Mouse (Mus musculus) MEL (cell line): ENCODE measurements around the gene Bhlhe41. TPM values are rescaled to one million over a fixed set of nuclear protein-coding genes. Genes with fewer than 3 reads are reported as not detected.

Experiments
- DNase-seq: peaks from one replicate; pipeline ENCODE4 v3.0.0; 2011; ENCODE audit warnings: low read depth, low spot score
- H3K27ac ChIP-seq: 2 replicates; pipeline ENCODE4 v1.5.1; 2012; ENCODE audit warnings: low read depth, mild to moderate bottlenecking, control low read depth, low read length, moderate library complexity; ENCODE audit not compliant: control insufficient read depth
- H3K27me3 ChIP-seq, 2 experiments: fragments of 150-350 bp in 1 of 2; sonication (generic) in 1 of 2; 2 replicates each; pipeline ENCODE4 v1.6.1; 2012; ENCODE audit warnings: low read length in 2 of 2, mild to moderate bottlenecking in 2 of 2, improper control_type of control experiment in 1 of 2, moderate library complexity in 1 of 2; ENCODE audit not compliant: insufficient read depth in 2 of 2, control insufficient read depth in 1 of 2
- H3K36me3 ChIP-seq, 2 experiments: 2 replicates each; pipeline ENCODE4 v1.6.1; 2012 to 2014; ENCODE audit warnings: low read length in 2 of 2, improper control_type of control experiment in 1 of 2, inconsistent platforms in 1 of 2, mild to moderate bottlenecking in 1 of 2; ENCODE audit not compliant: insufficient read depth in 2 of 2, control insufficient read depth in 1 of 2
- H3K4me1 ChIP-seq, 2 experiments: fragments of 150-350 bp in 1 of 2; sonication (generic) in 1 of 2; 2 replicates each; pipeline ENCODE4 v1.6.1; 2012; ENCODE audit warnings: low read length in 2 of 2, improper control_type of control experiment in 1 of 2, mild to moderate bottlenecking in 1 of 2; ENCODE audit not compliant: insufficient read depth in 2 of 2, control insufficient read depth in 1 of 2
- H3K4me3 ChIP-seq, 2 experiments: fragments of 150-350 bp in 1 of 2; sonication (generic) in 1 of 2; 2 replicates each; pipeline ENCODE4 v1.5.1; 2012; ENCODE audit warnings: low read depth in 2 of 2, low read length in 2 of 2, mild to moderate bottlenecking in 2 of 2, moderate library complexity in 2 of 2, control low read depth in 1 of 2, improper control_type of control experiment in 1 of 2; ENCODE audit not compliant: control insufficient read depth in 1 of 2, insufficient read depth in 1 of 2
- H3K79me2 ChIP-seq: 2 replicates; pipeline ENCODE4 v1.6.1; 2012; ENCODE audit warnings: mild to moderate bottlenecking, low read length, moderate library complexity; ENCODE audit not compliant: control insufficient read depth, poor library complexity, insufficient read depth
- H3K9ac ChIP-seq: 2 replicates; pipeline ENCODE4 v1.6.1; 2012; ENCODE audit warnings: low read depth, mild to moderate bottlenecking, control low read depth, low read length, moderate library complexity; ENCODE audit not compliant: control insufficient read depth, poor library complexity, severe bottlenecking
- H3K9me3 ChIP-seq: fragments of 150-350 bp; sonication (generic); replicated peaks from 2 replicates; pipeline ENCODE4 v1.6.1; 2012; ENCODE audit warnings: mild to moderate bottlenecking, low read length, improper control_type of control experiment, moderate library complexity; ENCODE audit not compliant: insufficient read depth
- BHLHE40 ChIP-seq: IDR thresholded peaks from 2 replicates; pipeline ENCODE4 v1.6.1; 2012; ENCODE audit warnings: low read depth, mild to moderate bottlenecking, inconsistent platforms, low read length, improper control_type of control experiment, borderline replicate concordance
- CHD2 ChIP-seq: IDR thresholded peaks from 2 replicates; pipeline ENCODE4 v1.6.1; 2011; ENCODE audit warnings: low read length, improper control_type of control experiment
- CTCF ChIP-seq, 3 experiments: IDR thresholded peaks in 2 of 3; conservative IDR thresholded peaks in 1 of 3; 2 replicates each; pipeline ENCODE4 v1.5.1; 2011 to 2012; ENCODE audit warnings: low read length in 3 of 3, low read depth in 2 of 3, mild to moderate bottlenecking in 2 of 3, improper control_type of control experiment in 1 of 3, inconsistent platforms in 1 of 3, mixed read lengths in 1 of 3, moderate library complexity in 1 of 3; ENCODE audit not compliant: control insufficient read depth in 1 of 3, insufficient read depth in 1 of 3, poor library complexity in 1 of 3, severe bottlenecking in 1 of 3
- E2F4 ChIP-seq: IDR thresholded peaks from 2 replicates; pipeline ENCODE4 v1.6.1; 2011; ENCODE audit warnings: low read depth, low read length, improper control_type of control experiment, borderline replicate concordance
- ELF1 ChIP-seq: IDR thresholded peaks from 2 replicates; pipeline ENCODE4 v1.6.1; 2014; ENCODE audit warnings: low read depth, mild to moderate bottlenecking, inconsistent platforms, low read length, improper control_type of control experiment, moderate library complexity
- ETS1 ChIP-seq: IDR thresholded peaks from 2 replicates; pipeline ENCODE4 v1.6.1; 2012; ENCODE audit warnings: low read depth, mild to moderate bottlenecking, inconsistent platforms, low read length, improper control_type of control experiment, moderate library complexity
- GABPA ChIP-seq: IDR thresholded peaks from 2 replicates; pipeline ENCODE4 v1.6.1; 2012; ENCODE audit warnings: low read depth, mild to moderate bottlenecking, inconsistent platforms, low read length, improper control_type of control experiment, moderate library complexity
- GATA1 ChIP-seq: IDR thresholded peaks from 2 replicates; pipeline ENCODE4 v1.6.1; 2011; ENCODE audit warnings: low read depth, low read length, improper control_type of control experiment
- JUND ChIP-seq: IDR thresholded peaks from 2 replicates; pipeline ENCODE4 v1.6.1; 2011; ENCODE audit warnings: low read depth, mild to moderate bottlenecking, improper control_type of control experiment, low read length
- KAT2A ChIP-seq: conservative IDR thresholded peaks from 2 replicates; pipeline ENCODE4 v1.6.1; 2012; ENCODE audit warnings: low read depth, low read length, improper control_type of control experiment, inconsistent platforms
- MAFK ChIP-seq: IDR thresholded peaks from 2 replicates; pipeline ENCODE4 v1.6.1; 2011; ENCODE audit warnings: low read depth, mild to moderate bottlenecking, low read length, improper control_type of control experiment, borderline replicate concordance
- MAX ChIP-seq: IDR thresholded peaks from 2 replicates; pipeline ENCODE4 v1.6.1; 2011; ENCODE audit warnings: low read length, improper control_type of control experiment
- MAZ ChIP-seq: IDR thresholded peaks from 2 replicates; pipeline ENCODE4 v1.6.1; 2012; ENCODE audit warnings: low read depth, mild to moderate bottlenecking, inconsistent platforms, low read length, improper control_type of control experiment
- MEF2A ChIP-seq: IDR thresholded peaks from 2 replicates; pipeline ENCODE4 v1.6.1; 2014; ENCODE audit warnings: low read depth, mild to moderate bottlenecking, inconsistent platforms, low read length, improper control_type of control experiment; ENCODE audit not compliant: poor library complexity, insufficient replicate concordance, severe bottlenecking; ENCODE audit errors: extremely low read depth
- MXI1 ChIP-seq: IDR thresholded peaks from 2 replicates; pipeline ENCODE4 v1.6.1; 2011; ENCODE audit warnings: mild to moderate bottlenecking, low read depth, low read length, improper control_type of control experiment
- MYB ChIP-seq: IDR thresholded peaks from 2 replicates; pipeline ENCODE4 v1.6.1; 2011; ENCODE audit warnings: mild to moderate bottlenecking, low read depth, low read length, improper control_type of control experiment
- MYC ChIP-seq: IDR thresholded peaks from 2 replicates; pipeline ENCODE4 v1.6.1; 2011; ENCODE audit warnings: low read depth, mild to moderate bottlenecking, low read length, improper control_type of control experiment, moderate library complexity
- NELFE ChIP-seq: IDR thresholded peaks from 2 replicates; pipeline ENCODE4 v1.6.1; 2011; ENCODE audit warnings: low read depth, low read length, improper control_type of control experiment
- RAD21 ChIP-seq: IDR thresholded peaks from 2 replicates; pipeline ENCODE4 v1.6.1; 2011; ENCODE audit warnings: mild to moderate bottlenecking, low read depth, low read length, improper control_type of control experiment
- RCOR1 ChIP-seq: IDR thresholded peaks from 2 replicates; pipeline ENCODE4 v1.6.1; 2012; ENCODE audit warnings: low read depth, mild to moderate bottlenecking, inconsistent platforms, low read length, improper control_type of control experiment
- SIN3A ChIP-seq: IDR thresholded peaks from 2 replicates; pipeline ENCODE4 v1.6.1; 2012; ENCODE audit warnings: low read length, improper control_type of control experiment, inconsistent platforms
- SMC3 ChIP-seq: IDR thresholded peaks from 2 replicates; pipeline ENCODE4 v1.6.1; 2011; ENCODE audit warnings: low read depth, low read length, improper control_type of control experiment
- TAL1 ChIP-seq: IDR thresholded peaks from 2 replicates; pipeline ENCODE4 v1.6.1; 2012; ENCODE audit warnings: mild to moderate bottlenecking, inconsistent platforms, low read length, moderate library complexity, mixed read lengths
- TBP ChIP-seq: IDR thresholded peaks from 2 replicates; pipeline ENCODE4 v1.8.0; 2011; ENCODE audit warnings: low read depth, low read length, improper control_type of control experiment
- UBTF ChIP-seq: IDR thresholded peaks from 2 replicates; pipeline ENCODE4 v1.6.1; 2012; ENCODE audit warnings: low read depth, mild to moderate bottlenecking, inconsistent platforms, low read length, improper control_type of control experiment, moderate library complexity, borderline replicate concordance; ENCODE audit not compliant: insufficient read depth
- USF1 ChIP-seq: IDR thresholded peaks from 2 replicates; pipeline ENCODE4 v1.6.1; 2014; ENCODE audit warnings: low read depth, mild to moderate bottlenecking, inconsistent platforms, low read length, improper control_type of control experiment, moderate library complexity
- USF2 ChIP-seq, 2 experiments: IDR thresholded peaks; 2 replicates each; pipeline ENCODE4 v1.6.1; 2011 to 2012; ENCODE audit warnings: improper control_type of control experiment in 2 of 2, low read length in 2 of 2, borderline replicate concordance in 1 of 2, inconsistent platforms in 1 of 2, low read depth in 1 of 2, mild to moderate bottlenecking in 1 of 2; ENCODE audit not compliant: insufficient read depth in 1 of 2
- ZKSCAN1 ChIP-seq: IDR thresholded peaks from 2 replicates; pipeline ENCODE4 v1.6.1; 2012; ENCODE audit warnings: low read depth, mild to moderate bottlenecking, inconsistent platforms, low read length, improper control_type of control experiment, moderate library complexity
- polyA plus RNA-seq, 2 experiments: library from polyadenylated mRNA; stranded (reverse) in 1 of 2; unstranded in 1 of 2; fragments of >175 nt in 1 of 2; fragments of >200 nt in 1 of 2; gene quantifications; 2 replicates each; pipeline versions ENCODE4 v1.2.1 to v1.2.4; 2012; ENCODE audit warnings: low replicate concordance in 2 of 2, low read depth in 1 of 2; ENCODE audit not compliant: insufficient read length in 2 of 2, insufficient read depth in 1 of 2, missing spikeins in 1 of 2
- total RNA-seq: library from RNA; depleted of rRNA; stranded (reverse); fragments of 300-350 nt; gene quantifications from 2 replicates; pipeline ENCODE4 v1.2.3, GENCODE M21; 2012

Bhlhe41 gene
- total and polyA plus RNA-seq, 3 experiments = not detected

GRCm38 (mm10) chr6:145853356-145854079 lies 11.8 kb downstream of the Bhlhe41 start:
- Histone ChIP-seq H3K9me3 (no peaks in the 10 kb centered on the region), H3K4me3 (no peak overlapping the region), H3K27ac (no peak overlapping the region), H3K27me3 (no peaks in the 10 kb centered on the region), H3K36me3 (no peaks in the 10 kb centered on the region), H3K79me2 (no peaks in the 10 kb centered on the region), H3K4me1 (peaks cover 0 to 7% of the 10 kb centered on the region in 2 experiments; a peak in 1 of 4 replicates), H3K9ac (no peak overlapping the region)
- TF ChIP-seq GATA1 (no peak), TAL1 (no peak), CHD2 (no peak), GABPA (no peak), JUND (no peak), MEF2A (no peak), MAFK (no peak), ELF1 (no peak), MYC (no peak), ZKSCAN1 (no peak), MYB (no peak), KAT2A (no peak), NELFE (no peak), RCOR1 (no peak), USF2 (IDR thresholded peaks at IDR 0.05; ENCODE audit: borderline replicate concordance in 1 of 2, insufficient read depth in 1 of 2, low read depth in 1 of 2, low read length in 2 of 2) (no peak), SMC3 (no peak), USF1 (no peak), SIN3A (no peak)
- no peak for DNase-seq

GRCm38 (mm10) chr6:145852708-145853107 lies 12.7 kb downstream of the Bhlhe41 start:
- H3K36me3 ChIP-seq = no peaks in the 10 kb centered on the region
- H3K27me3 ChIP-seq = no peaks in the 10 kb centered on the region
- no peak for DNase-seq
- H3K4me3 ChIP-seq = no peak overlapping the region
- no peaks in the 10 kb centered on the region for H3K9me3 ChIP-seq
- H3K27ac ChIP-seq = no peak overlapping the region
- H3K4me1 ChIP-seq = peaks cover 0 to 7% of the 10 kb centered on the region in 2 experiments; a peak in 1 of 4 replicates
- no peaks in the 10 kb centered on the region for H3K79me2 ChIP-seq
- TF ChIP-seq RCOR1 (no peak), MYC (no peak), MXI1 (no peak), JUND (no peak), E2F4 (no peak), MAX (no peak), BHLHE40 (no peak), MEF2A (no peak), RAD21 (no peak), CTCF (IDR thresholded peaks at IDR 0.05 in 2 of 3, conservative IDR thresholded peaks at IDR 0.05 in 1 of 3; ENCODE audit: control insufficient read depth in 1 of 3, insufficient read depth in 1 of 3, low read depth in 2 of 3, low read length in 3 of 3, poor library complexity in 1 of 3, severe bottlenecking in 1 of 3) (no peak), UBTF (no peak), GABPA (no peak), CHD2 (no peak), SIN3A (no peak), MAZ (no peak), USF2 (IDR thresholded peaks at IDR 0.05; ENCODE audit: borderline replicate concordance in 1 of 2, insufficient read depth in 1 of 2, low read depth in 1 of 2, low read length in 2 of 2) (no peak), MAFK (no peak), ETS1 (no peak), TBP (no peak), ELF1 (no peak)
- H3K9ac ChIP-seq = no peak overlapping the region
